Comparison of ENCODE assay signal across 17 mouse cellular contexts in the genomic region with DNA sequence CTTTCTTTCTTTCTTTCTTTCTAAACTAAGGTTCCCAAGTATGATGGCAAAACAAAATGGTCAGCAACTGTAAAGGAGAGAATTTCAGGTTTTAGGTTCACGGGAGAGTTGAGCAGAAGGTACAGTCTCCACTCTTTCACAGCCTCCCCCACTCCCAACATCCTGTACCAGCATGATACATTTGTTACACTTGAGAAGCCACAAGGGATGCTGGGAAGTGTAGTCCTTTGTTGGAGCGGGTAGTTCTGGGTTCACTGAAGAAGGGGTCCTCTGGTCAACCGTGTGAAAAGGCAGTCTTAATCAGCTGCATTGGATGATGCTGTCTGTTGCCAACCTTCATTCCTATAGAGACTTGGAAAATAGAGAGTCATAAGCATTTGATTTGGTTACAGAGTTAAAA. TPM values are rescaled to one million over a fixed set of nuclear protein-coding genes. Genes with fewer than 3 reads are reported as not detected.
DNase-seq lines count a peak whose midpoint lies in the region; ATAC-seq lines count a peak whose summit lies in the region.
"Had no signal": no experiment of that assay in that cellular context is flagged by ENCODE, and none has a peak within 500 bp of the region (broad histone marks: within the 10 kb centered on the region; RNA-seq: fewer than 3 reads in every experiment).

No protein-coding gene starts in this region.

- no peaks in the 10 kb centered on the region for H3K9me3 ChIP-seq in embryonic facial prominence, embryonic 11.5 days (replicated peaks; ENCODE audit: control insufficient read depth, low read length)
- no peaks in the 10 kb centered on the region for H3K9me3 ChIP-seq in embryonic facial prominence, embryonic 10.5 days
- no peaks in the 10 kb centered on the region for H3K9me3 ChIP-seq in hindbrain, embryonic 11.5 days (ENCODE audit: control insufficient read depth, low read length)
- no peaks in the 10 kb centered on the region for H3K9me3 ChIP-seq in hindbrain, embryonic 12.5 days (replicated peaks)
- no peaks in the 10 kb centered on the region for H3K9me3 ChIP-seq in neural tube, embryonic 12.5 days
- H3K9me3 ChIP-seq in neural tube, embryonic 15.5 days (replicated peaks), result no peaks in the 10 kb centered on the region
- H3K9me3 ChIP-seq: stomach, embryonic 15.5 days had no signal

- peak; percentile 25 for DNase-seq in embryonic facial prominence, embryonic 11.5 days (ENCODE audit: low spot score)
- no peak for DNase-seq in embryonic facial prominence, embryonic 10.5 days (ENCODE audit: low spot score)
- DNase-seq in hindbrain, embryonic 11.5 days (ENCODE audit: low spot score), result peak; percentile 9
- DNase-seq in retina, embryonic 14.5 days (ENCODE audit: low spot score), result peak; percentile 39
- DNase-seq: adrenal gland, adult 8-10 months; gastrocnemius, adult 2 months; heart, adult 2 months had no signal

- H3K27ac ChIP-seq in embryonic facial prominence, embryonic 11.5 days (replicated peaks; ENCODE audit: low read depth, low read length), result no peak overlapping the region
- no peak overlapping the region for H3K27ac ChIP-seq in embryonic facial prominence, embryonic 10.5 days (replicated peaks)
- no peak overlapping the region for H3K27ac ChIP-seq in hindbrain, embryonic 11.5 days (ENCODE audit: low read depth, low read length)
- no peak overlapping the region for H3K27ac ChIP-seq in hindbrain, embryonic 12.5 days
- no peak overlapping the region for H3K27ac ChIP-seq in neural tube, embryonic 12.5 days
- no peak overlapping the region for H3K27ac ChIP-seq in neural tube, embryonic 15.5 days (replicated peaks)
- H3K27ac ChIP-seq: gastrocnemius, adult 2 months; heart, adult 2 months; left cerebral cortex, adult 2 months; liver, embryonic 14.5 days; stomach, embryonic 15.5 days had no signal

- no peak overlapping the region for H3K9ac ChIP-seq in embryonic facial prominence, embryonic 11.5 days (replicated peaks; ENCODE audit: low read length)
- H3K9ac ChIP-seq in hindbrain, embryonic 11.5 days (ENCODE audit: low read depth, low read length), result no peak overlapping the region
- no peak overlapping the region for H3K9ac ChIP-seq in hindbrain, embryonic 12.5 days
- H3K9ac ChIP-seq in neural tube, embryonic 12.5 days, result no peak overlapping the region
- no peak overlapping the region for H3K9ac ChIP-seq in neural tube, embryonic 15.5 days (replicated peaks)
- H3K9ac ChIP-seq: liver, embryonic 14.5 days; stomach, embryonic 15.5 days had no signal

- no peaks in the 10 kb centered on the region for H3K36me3 ChIP-seq in embryonic facial prominence, embryonic 11.5 days (replicated peaks; ENCODE audit: control insufficient read depth, insufficient read depth, low read depth, low read length)
- H3K36me3 ChIP-seq in embryonic facial prominence, embryonic 10.5 days (replicated peaks), result no peaks in the 10 kb centered on the region
- no peaks in the 10 kb centered on the region for H3K36me3 ChIP-seq in hindbrain, embryonic 11.5 days (ENCODE audit: control insufficient read depth, insufficient read depth, low read length)
- H3K36me3 ChIP-seq in hindbrain, embryonic 12.5 days, result no peaks in the 10 kb centered on the region
- H3K36me3 ChIP-seq in neural tube, embryonic 12.5 days, result no peaks in the 10 kb centered on the region
- H3K36me3 ChIP-seq in neural tube, embryonic 15.5 days, result no peaks in the 10 kb centered on the region
- H3K36me3 ChIP-seq: stomach, embryonic 15.5 days had no signal

- H3K27me3 ChIP-seq in embryonic facial prominence, embryonic 11.5 days (ENCODE audit: control insufficient read depth, insufficient read depth, low read length), result no peaks in the 10 kb centered on the region
- H3K27me3 ChIP-seq in embryonic facial prominence, embryonic 10.5 days (replicated peaks; ENCODE audit: low read depth, poor library complexity, severe bottlenecking), result no peaks in the 10 kb centered on the region
- no peaks in the 10 kb centered on the region for H3K27me3 ChIP-seq in hindbrain, embryonic 11.5 days (ENCODE audit: control insufficient read depth, insufficient read depth, low read length)
- H3K27me3 ChIP-seq in hindbrain, embryonic 12.5 days, result no peaks in the 10 kb centered on the region
- no peaks in the 10 kb centered on the region for H3K27me3 ChIP-seq in neural tube, embryonic 12.5 days (replicated peaks)
- no peaks in the 10 kb centered on the region for H3K27me3 ChIP-seq in neural tube, embryonic 15.5 days (replicated peaks)
- H3K27me3 ChIP-seq: stomach, embryonic 15.5 days had no signal

- no peak overlapping the region for H3K4me2 ChIP-seq in embryonic facial prominence, embryonic 11.5 days (ENCODE audit: low read depth, low read length)
- no peak overlapping the region for H3K4me2 ChIP-seq in hindbrain, embryonic 11.5 days (replicated peaks; ENCODE audit: low read depth, low read length)
- no peak overlapping the region for H3K4me2 ChIP-seq in hindbrain, embryonic 12.5 days (replicated peaks)
- H3K4me2 ChIP-seq in neural tube, embryonic 12.5 days (replicated peaks), result no peak overlapping the region
- H3K4me2 ChIP-seq in neural tube, embryonic 15.5 days, result no peak overlapping the region
- H3K4me2 ChIP-seq: stomach, embryonic 15.5 days had no signal

- no peak for ATAC-seq in embryonic facial prominence, embryonic 11.5 days (replicated peaks; ENCODE audit: insufficient number of reproducible peaks, low FRiP score, low TSS enrichment, low read depth)
- ATAC-seq in hindbrain, embryonic 11.5 days (ENCODE audit: low FRiP score), result no peak
- ATAC-seq in hindbrain, embryonic 12.5 days (ENCODE audit: low FRiP score), result no peak
- peak; percentile 72; the same call in 1 of the 2 replicates for ATAC-seq in neural tube, embryonic 12.5 days (ENCODE audit: low FRiP score, low read depth)
- ATAC-seq in neural tube, embryonic 15.5 days (ENCODE audit: low FRiP score), result no peak
- no peak for ATAC-seq in erythroblast, adult 5-6 weeks (replicated peaks; ENCODE audit: low FRiP score, poor library complexity, severe bottlenecking)
- ATAC-seq: intestine, postnatal 0 days; lung, postnatal 0 days; midbrain, embryonic 16.5 days had no signal

- no peak overlapping the region for H3K4me3 ChIP-seq in embryonic facial prominence, embryonic 11.5 days (ENCODE audit: low read depth, low read length)
- H3K4me3 ChIP-seq in embryonic facial prominence, embryonic 10.5 days, result no peak overlapping the region
- H3K4me3 ChIP-seq in hindbrain, embryonic 11.5 days (ENCODE audit: low read depth, low read length), result no peak overlapping the region
- H3K4me3 ChIP-seq in hindbrain, embryonic 12.5 days, result no peak overlapping the region
- H3K4me3 ChIP-seq in neural tube, embryonic 12.5 days, result no peak overlapping the region
- no peak overlapping the region for H3K4me3 ChIP-seq in neural tube, embryonic 15.5 days (replicated peaks)
- H3K4me3 ChIP-seq: gastrocnemius, adult 2 months; heart, adult 2 months; left cerebral cortex, adult 2 months; stomach, embryonic 15.5 days had no signal

- 68% methylated on average over 3 of the region's 3 CpGs for WGBS in embryonic facial prominence, embryonic 11.5 days
- 67% methylated on average over 3 of the region's 3 CpGs for WGBS in embryonic facial prominence, embryonic 10.5 days
- 59% methylated on average over 3 of the region's 3 CpGs for WGBS in hindbrain, embryonic 11.5 days
- 62% methylated on average over 3 of the region's 3 CpGs for WGBS in hindbrain, embryonic 12.5 days
- 69% methylated on average over 3 of the region's 3 CpGs for WGBS in neural tube, embryonic 12.5 days
- WGBS in neural tube, embryonic 15.5 days, result 62% methylated on average over 3 of the region's 3 CpGs

- H3K4me1 ChIP-seq in embryonic facial prominence, embryonic 11.5 days (ENCODE audit: control insufficient read depth, insufficient read depth, low read length), result no peaks in the 10 kb centered on the region
- peaks cover 9% of the 10 kb centered on the region for H3K4me1 ChIP-seq in embryonic facial prominence, embryonic 10.5 days
- H3K4me1 ChIP-seq in hindbrain, embryonic 11.5 days (replicated peaks; ENCODE audit: control insufficient read depth, insufficient read depth, low read length), result no peaks in the 10 kb centered on the region
- H3K4me1 ChIP-seq in hindbrain, embryonic 12.5 days, result peaks cover 11% of the 10 kb centered on the region
- H3K4me1 ChIP-seq in neural tube, embryonic 12.5 days, result peaks cover 6% of the 10 kb centered on the region; the same call in 1 of the 2 replicates
- H3K4me1 ChIP-seq in neural tube, embryonic 15.5 days, result peaks cover 24% of the 10 kb centered on the region
- H3K4me1 ChIP-seq: stomach, embryonic 15.5 days had no signal

RNA-seq across cellular contexts. Expression of gene Zfp697, which starts 7.0 kb away (rescaled TPM):
- 9.7 and 9.9 TPM in 2 replicates for polyA plus RNA-seq in embryonic facial prominence, embryonic 11.5 days (2014; fragmentation: Nextera tagmentation; extraction: Ambion mirVana)
- 8.2 and 8.8 TPM in 2 replicates for polyA plus RNA-seq in embryonic facial prominence, embryonic 10.5 days (2016; fragmentation: Nextera tagmentation; extraction: Ambion mirVana)
- polyA plus RNA-seq in hindbrain, embryonic 11.5 days (2014; fragmentation: Nextera tagmentation; extraction: Ambion mirVana), result 12.2 and 15.5 TPM in 2 replicates
- polyA plus RNA-seq in hindbrain, embryonic 12.5 days (2016; fragmentation: Nextera tagmentation; extraction: Ambion mirVana), result 9.7 and 12.0 TPM in 2 replicates
- polyA plus RNA-seq in neural tube, embryonic 12.5 days (2016; fragmentation: Nextera tagmentation; extraction: Ambion mirVana), result 11.8 and 12.3 TPM in 2 replicates
- polyA plus RNA-seq in neural tube, embryonic 15.5 days (2015; fragmentation: Nextera tagmentation; extraction: Ambion mirVana), result 15.8 and 17.0 TPM in 2 replicates
- total RNA-seq in erythroblast, adult 5-6 weeks (2015; ENCODE audit: low replicate concordance), result 1.2 TPM in 1 of 2 replicates, not detected in the other
- total RNA-seq in erythroblast, adult 5-6 weeks (2017; ENCODE audit: low replicate concordance), result 0.09 and 0.14 TPM in 2 replicates

RNA-seq across cellular contexts. Expression of gene Phgdh, which starts 49.5 kb away (rescaled TPM):
- polyA plus RNA-seq in embryonic facial prominence, embryonic 11.5 days (2014; fragmentation: Nextera tagmentation; extraction: Ambion mirVana), result 302 and 306 TPM in 2 replicates
- 373 and 379 TPM in 2 replicates for polyA plus RNA-seq in embryonic facial prominence, embryonic 10.5 days (2016; fragmentation: Nextera tagmentation; extraction: Ambion mirVana)
- 311 and 319 TPM in 2 replicates for polyA plus RNA-seq in hindbrain, embryonic 11.5 days (2014; fragmentation: Nextera tagmentation; extraction: Ambion mirVana)
- polyA plus RNA-seq in hindbrain, embryonic 12.5 days (2016; fragmentation: Nextera tagmentation; extraction: Ambion mirVana), result 201 and 240 TPM in 2 replicates
- polyA plus RNA-seq in neural tube, embryonic 12.5 days (2016; fragmentation: Nextera tagmentation; extraction: Ambion mirVana), result 206 and 215 TPM in 2 replicates
- 156 and 225 TPM in 2 replicates for polyA plus RNA-seq in neural tube, embryonic 15.5 days (2015; fragmentation: Nextera tagmentation; extraction: Ambion mirVana)
- total RNA-seq in erythroblast, adult 5-6 weeks (2015; ENCODE audit: low replicate concordance), result 9.4 and 11.5 TPM in 2 replicates
- total RNA-seq in erythroblast, adult 5-6 weeks (2017; ENCODE audit: low replicate concordance), result 26.4 and 30.0 TPM in 2 replicates
